Mouse (Mus musculus) forebrain, embryonic 14.5 days (tissue): ENCODE results near the gene Paxip1. TPM values are rescaled to one million over a fixed set of nuclear protein-coding genes. Genes with fewer than 3 reads are reported as not detected.

Source experiments
- ATAC-seq: fragments of 200-750 bp; cut with Nextera tagmentation; 2 replicates; pipeline ENCODE4 v1.8.0; 2017; ENCODE audit warnings: mild to moderate bottlenecking, moderate library complexity
- DNase-seq: peaks from one replicate; pipeline ENCODE4 v3.0.0-alpha.2; 2015; ENCODE audit warnings: low spot score
- H3K27ac ChIP-seq: fragments of 300-500 bp; sonication (generic); 2 replicates; pipeline ENCODE4 v1.5.1; 2014; ENCODE audit warnings: low read depth, mild to moderate bottlenecking, control low read depth, low read length, moderate library complexity
- H3K27me3 ChIP-seq: fragments of 300-500 bp; sonication (generic); replicated peaks from 2 replicates; pipeline ENCODE4 v1.6.1; 2014; ENCODE audit warnings: low read length, control low read depth, mixed read lengths; ENCODE audit not compliant: control insufficient read depth, insufficient read depth
- H3K36me3 ChIP-seq: fragments of 300-500 bp; sonication (generic); 2 replicates; pipeline ENCODE4 v1.6.1; 2014; ENCODE audit warnings: low read length, control low read depth; ENCODE audit not compliant: control insufficient read depth, insufficient read depth
- H3K4me1 ChIP-seq: fragments of 300-500 bp; sonication (generic); 2 replicates; pipeline ENCODE4 v1.6.1; 2014; ENCODE audit warnings: antibody characterized with exemption, low read length, control low read depth; ENCODE audit not compliant: control insufficient read depth, insufficient read depth
- H3K4me2 ChIP-seq: fragments of 300-500 bp; sonication (generic); 2 replicates; pipeline ENCODE4 v1.6.1; 2014; ENCODE audit warnings: mild to moderate bottlenecking, control low read depth, low read length
- H3K4me3 ChIP-seq: fragments of 300-500 bp; sonication (generic); 2 replicates; pipeline ENCODE4 v1.5.1; 2014; ENCODE audit warnings: low read depth, low read length, control low read depth
- H3K9ac ChIP-seq: fragments of 300-500 bp; sonication (generic); 2 replicates; pipeline ENCODE4 v1.6.1; 2014; ENCODE audit warnings: mild to moderate bottlenecking, low read length, control low read depth, moderate library complexity
- H3K9me3 ChIP-seq: fragments of 300-500 bp; sonication (generic); replicated peaks from 2 replicates; pipeline ENCODE4 v1.6.1; 2016; ENCODE audit warnings: low read length, control low read depth, mixed read lengths; ENCODE audit not compliant: control insufficient read depth
- WGBS: fragments of 180-500 bp; shearing (Covaris S2); extraction: QIAGEN DNeasy Blood & Tissue Kit; methylation state at CpG from one replicate; pipeline ENCODE4 v1.1.7; 2014; 5-methylcytosine and 5-hydroxymethylcytosine counted together
- polyA plus RNA-seq: library from polyadenylated mRNA; unstranded; fragments of >200 nt; fragmentation: Nextera tagmentation; extraction: Ambion mirVana; gene quantifications from 2 replicates; pipeline ENCODE4 v1.2.1, GENCODE M21; 2014

Paxip1 gene
- polyA plus RNA-seq = 28.7 and 31.7 TPM in 2 replicates

- H3K4me2 ChIP-seq = peak within 1 kb of the TSS; percentile 78
- peak within 1 kb of the TSS; percentile 81 for H3K9ac ChIP-seq
- peak within 1 kb of the TSS; percentile 75 for H3K4me3 ChIP-seq
- peaks cover 21% of the 10 kb centered on the region for H3K36me3 ChIP-seq
- H3K27me3 ChIP-seq = no peaks in the 10 kb centered on the region
- DNase-seq (peak; percentile 97), ATAC-seq (peak; percentile 97)
- H3K9me3 ChIP-seq = no peaks in the 10 kb centered on the region
- WGBS = under 1% methylated on average over 72 of the region's 73 CpGs
- peak within 1 kb of the TSS; percentile 93 for H3K27ac ChIP-seq
- peaks cover 10% of the 10 kb centered on the region for H3K4me1 ChIP-seq
These were observed at the start of gene Paxip1 for GRCm38 (mm10) chr5:27791303-27792172. TSS of gene Paxip1 (minus strand) at chr5:27791691.

GRCm38 (mm10) chr5:27838061-27838460 lies 46.6 kb upstream of the Paxip1 start:
- Histone ChIP-seq H3K27ac (no peak overlapping the region), H3K27me3 (0 out of 2 replicates have a peak, but pooled peaks cover 4% of the 10 kb centered on the region), H3K36me3 (no peaks in the 10 kb centered on the region), H3K9me3 (no peaks in the 10 kb centered on the region), H3K9ac (no peak overlapping the region), H3K4me3 (no peak overlapping the region), H3K4me1 (no peaks in the 10 kb centered on the region; the same call in 1 of the 2 replicates), H3K4me2 (no peak overlapping the region)
- WGBS = 61% methylated on average over 4 of the region's 4 CpGs
- no peak for DNase-seq
- no peak for ATAC-seq

GRCm38 (mm10) chr5:27835096-27835495 lies 43.6 kb upstream of the Paxip1 start:
- no peaks in the 10 kb centered on the region for H3K9me3 ChIP-seq
- DNase-seq = no peak
- no peaks in the 10 kb centered on the region for H3K27me3 ChIP-seq
- 95% methylated on average over 2 of the region's 2 CpGs for WGBS
- no peak overlapping the region for H3K4me2 ChIP-seq
- H3K36me3 ChIP-seq = no peaks in the 10 kb centered on the region
- H3K4me3 ChIP-seq = no peak overlapping the region
- no peak overlapping the region for H3K27ac ChIP-seq
- no peak for ATAC-seq
- H3K9ac ChIP-seq = no peak overlapping the region
- H3K4me1 ChIP-seq = no peaks in the 10 kb centered on the region

- Histone ChIP-seq H3K27ac (no peak overlapping the region), H3K4me1 (no peaks in the 10 kb centered on the region), H3K4me2 (no peak overlapping the region), H3K9ac (no peak overlapping the region), H3K9me3 (no peaks in the 10 kb centered on the region), H3K27me3 (no peaks in the 10 kb centered on the region), H3K36me3 (no peaks in the 10 kb centered on the region), H3K4me3 (no peak overlapping the region)
- DNase-seq (no peak), ATAC-seq (no peak)
- WGBS = 85% methylated on average over 7 of the region's 7 CpGs
These were observed 36.5 kb upstream of the Paxip1 start for GRCm38 (mm10) chr5:27827971-27828370.

GRCm38 (mm10) chr5:27821161-27821560 lies 29.7 kb upstream of the Paxip1 start:
- Histone ChIP-seq H3K27me3 (no peaks in the 10 kb centered on the region), H3K4me3 (no peak overlapping the region), H3K4me1 (no peaks in the 10 kb centered on the region), H3K36me3 (no peaks in the 10 kb centered on the region), H3K9ac (no peak overlapping the region), H3K4me2 (no peak overlapping the region), H3K27ac (no peak overlapping the region), H3K9me3 (no peaks in the 10 kb centered on the region)
- ATAC-seq = no peak
- no peak for DNase-seq
- 81% methylated on average over 6 of the region's 6 CpGs for WGBS

- Histone ChIP-seq H3K27me3 (no peaks in the 10 kb centered on the region), H3K9ac (no peak overlapping the region), H3K27ac (no peak overlapping the region), H3K36me3 (no peaks in the 10 kb centered on the region), H3K4me1 (no peaks in the 10 kb centered on the region), H3K4me2 (no peak overlapping the region), H3K9me3 (no peaks in the 10 kb centered on the region), H3K4me3 (no peak overlapping the region)
- ATAC-seq (no peak), DNase-seq (no peak)
- 53% methylated on average over 3 of the region's 3 CpGs for WGBS
These were observed 27.6 kb upstream of the Paxip1 start for GRCm38 (mm10) chr5:27818840-27819672.

- Histone ChIP-seq H3K36me3 (no peaks in the 10 kb centered on the region), H3K9ac (no peak overlapping the region), H3K4me2 (no peak overlapping the region), H3K27me3 (no peaks in the 10 kb centered on the region), H3K4me3 (no peak overlapping the region), H3K27ac (no peak overlapping the region), H3K9me3 (no peaks in the 10 kb centered on the region), H3K4me1 (no peaks in the 10 kb centered on the region)
- WGBS = 85% methylated on average over 2 of the region's 2 CpGs
- ATAC-seq (no peak), DNase-seq (no peak)
These were observed 22.8 kb upstream of the Paxip1 start for GRCm38 (mm10) chr5:27814282-27814681.

GRCm38 (mm10) chr5:27793923-27794322 lies 2.4 kb upstream of the Paxip1 start:
- peaks cover 10% of the 10 kb centered on the region for H3K4me1 ChIP-seq
- no peak overlapping the region for H3K4me2 ChIP-seq
- no peaks in the 10 kb centered on the region for H3K27me3 ChIP-seq
- no peak overlapping the region for H3K27ac ChIP-seq
- no peak overlapping the region for H3K9ac ChIP-seq
- DNase-seq (peak; percentile 59), ATAC-seq (no peak)
- no peaks in the 10 kb centered on the region for H3K9me3 ChIP-seq
- WGBS = 5% methylated on average over 1 of the region's 1 CpGs
- H3K36me3 ChIP-seq = no peaks in the 10 kb centered on the region
- no peak overlapping the region for H3K4me3 ChIP-seq
